Mouse (Mus musculus): ENCODE data around the gene Flvcr2. TPM values are rescaled to one million over a fixed set of nuclear protein-coding genes. Genes with fewer than 3 reads are reported as not detected.

Gene Flvcr2
- total and polyA plus RNA-seq, 3 experiments = 0.04 to 0.17 TPM; not detected in 1

- Histone ChIP-seq H3K79me2 (replicated peaks; ENCODE audit: control insufficient read depth, extremely low read depth, insufficient read depth, poor library complexity, severe bottlenecking) (no peaks in the 10 kb centered on the region), H3K27ac (ENCODE audit: insufficient read depth, low read depth) (no peak overlapping the region), H3K4me3 (replicated peaks in 1 of 3; ENCODE audit: low read depth in 2 of 3, low read length in 2 of 3, poor library complexity in 1 of 3) (no peak overlapping the region), H3K4me2 (ENCODE audit: insufficient read depth, low read depth, poor library complexity, severe bottlenecking) (no peak overlapping the region), H3K9me3 (replicated peaks; ENCODE audit: low read length) (no peaks in the 10 kb centered on the region), H3K4me1 (ENCODE audit: control insufficient read depth in 1 of 2, insufficient read depth in 2 of 2) (peaks cover 0 to 6% of the 10 kb centered on the region in 2 experiments; a peak in 1 of 4 replicates), H3K9ac (ENCODE audit: insufficient read depth, low read depth) (no peak overlapping the region), H3K27me3 (replicated peaks) (no peaks in the 10 kb centered on the region), H3K36me3 (replicated peaks in 1 of 2; ENCODE audit: control insufficient read depth in 1 of 2, insufficient read depth in 1 of 2, low read length in 1 of 2) (peaks cover 4 to 61% of the 10 kb centered on the region in 2 experiments)
- DNase-seq (ENCODE audit: extremely low read depth) = no peak
- in situ Hi-C loops (cut with MboI; ENCODE audit: low pct_ligation_motif_present, low pct_unique_long_range_greater_than_20kb, low sequenced_read_pairs) (no loop called here), dilution Hi-C loops (cut with MboI; ENCODE audit: extremely low pct_ligation_motif_present, extremely low pct_unique_long_range_greater_than_20kb, low sequenced_read_pairs) (no loop called here)
- TF ChIP-seq POLR2AphosphoS2 (IDR thresholded peaks at IDR 0.05; ENCODE audit: low read depth, low read length) (no peak), ZMIZ1 (IDR thresholded peaks at IDR 0.05; ENCODE audit: low read depth, low read length) (no peak), RAD21 (IDR thresholded peaks at IDR 0.05; ENCODE audit: low read depth, low read length) (no peak), MAX (IDR thresholded peaks at IDR 0.05; ENCODE audit: low read length) (no peak), E2F4 (IDR thresholded peaks at IDR 0.05; ENCODE audit: insufficient replicate concordance, low read depth, low read length) (no peak), RCOR1 (conservative IDR thresholded peaks at IDR 0.05; ENCODE audit: low read depth, low read length) (no peak), EP300 (IDR thresholded peaks at IDR 0.05; ENCODE audit: low read length) (no peak), USF2 (conservative IDR thresholded peaks at IDR 0.05; ENCODE audit: low read depth, low read length) (no peak), MEF2A (IDR thresholded peaks at IDR 0.05; ENCODE audit: borderline replicate concordance, low read depth, low read length) (no peak), HCFC1 (IDR thresholded peaks at IDR 0.05; ENCODE audit: low read depth, low read length) (no peak), ZC3H11A (IDR thresholded peaks at IDR 0.05; ENCODE audit: low read depth, low read length) (no peak), CTCF (conservative IDR thresholded peaks at IDR 0.05 in 1 of 2, IDR thresholded peaks at IDR 0.05 in 1 of 2; ENCODE audit: low read depth in 2 of 2, low read length in 2 of 2) (no peak), SIN3A (IDR thresholded peaks at IDR 0.05; ENCODE audit: low read length) (no peak), JUN (IDR thresholded peaks at IDR 0.05; ENCODE audit: insufficient read depth, low read depth, low read length) (no peak)
Observed at GRCm38 (mm10) chr12:85829866-85830265, 83.5 kb downstream of the Flvcr2 start.

- H3K27ac ChIP-seq (ENCODE audit: insufficient read depth, low read depth) = no peak overlapping the region
- no peak for DNase-seq (ENCODE audit: extremely low read depth)
- dilution Hi-C loops (cut with MboI; ENCODE audit: extremely low pct_ligation_motif_present, extremely low pct_unique_long_range_greater_than_20kb, low sequenced_read_pairs) = no loop called here
- H3K9me3 ChIP-seq (replicated peaks; ENCODE audit: low read length) = no peaks in the 10 kb centered on the region
- in situ Hi-C loops (cut with MboI; ENCODE audit: low pct_ligation_motif_present, low pct_unique_long_range_greater_than_20kb, low sequenced_read_pairs) = no loop called here
- no peak for TF ChIP-seq RCOR1 (conservative IDR thresholded peaks at IDR 0.05; ENCODE audit: low read depth, low read length)
- TF ChIP-seq RAD21 (IDR thresholded peaks at IDR 0.05; ENCODE audit: low read depth, low read length) = no peak
- no peak for TF ChIP-seq CHD1 (IDR thresholded peaks at IDR 0.05; ENCODE audit: low read depth, low read length)
- no peak for TF ChIP-seq JUN (IDR thresholded peaks at IDR 0.05; ENCODE audit: insufficient read depth, low read depth, low read length)
- TF ChIP-seq MXI1 (IDR thresholded peaks at IDR 0.05; ENCODE audit: low read depth, low read length) = no peak
- TF ChIP-seq ZKSCAN1 (IDR thresholded peaks at IDR 0.05; ENCODE audit: borderline replicate concordance, low read depth, low read length) = no peak
- TF ChIP-seq MAX (IDR thresholded peaks at IDR 0.05; ENCODE audit: low read length) = no peak
- no peak for TF ChIP-seq MAZ (IDR thresholded peaks at IDR 0.05; ENCODE audit: low read depth, low read length)
- TF ChIP-seq MYC (IDR thresholded peaks at IDR 0.05; ENCODE audit: low read depth, low read length) = no peak
- TF ChIP-seq ELF1 (IDR thresholded peaks at IDR 0.05; ENCODE audit: low read depth, low read length) = no peak
- TF ChIP-seq NRF1 (IDR thresholded peaks at IDR 0.05; ENCODE audit: low read depth, low read length) = no peak
- TF ChIP-seq CTCF (conservative IDR thresholded peaks at IDR 0.05 in 1 of 2, IDR thresholded peaks at IDR 0.05 in 1 of 2; ENCODE audit: low read depth in 2 of 2, low read length in 2 of 2) = no peak
- H3K79me2 ChIP-seq (replicated peaks; ENCODE audit: control insufficient read depth, extremely low read depth, insufficient read depth, poor library complexity, severe bottlenecking) = no peaks in the 10 kb centered on the region
- H3K9ac ChIP-seq (ENCODE audit: insufficient read depth, low read depth) = no peak overlapping the region
- H3K4me1 ChIP-seq (ENCODE audit: control insufficient read depth in 1 of 2, insufficient read depth in 2 of 2) = peaks cover 0 to 2% of the 10 kb centered on the region in 2 experiments; a peak in 1 of 4 replicates
- no peak overlapping the region for H3K4me3 ChIP-seq (replicated peaks in 1 of 3; ENCODE audit: low read depth in 2 of 3, low read length in 2 of 3, poor library complexity in 1 of 3)
- H3K4me2 ChIP-seq (ENCODE audit: insufficient read depth, low read depth, poor library complexity, severe bottlenecking) = no peak overlapping the region
- H3K36me3 ChIP-seq (replicated peaks in 1 of 2; ENCODE audit: control insufficient read depth in 1 of 2, insufficient read depth in 1 of 2, low read length in 1 of 2) = peaks cover 4 to 65% of the 10 kb centered on the region in 2 experiments
- no peaks in the 10 kb centered on the region for H3K27me3 ChIP-seq (replicated peaks)
Observed at GRCm38 (mm10) chr12:85830691-85831090, 84.4 kb downstream of the Flvcr2 start.
